ENCODE assay signal across 7 mouse cellular contexts in genomic region chr11:70520178-70520769, GRCm38 (mm10). TPM values are rescaled to one million over a fixed set of nuclear protein-coding genes. Genes with fewer than 3 reads are reported as not detected.
A peak's percentile ranks its signal among the peaks of the same experiment; 100 is the strongest.
DNase-seq lines count a peak whose midpoint lies in the region; ATAC-seq lines count a peak whose summit lies in the region.

No protein-coding gene starts in this region.

- no peak overlapping the region for H3K27ac ChIP-seq in forebrain, embryonic 13.5 days
- H3K27ac ChIP-seq in liver, embryonic 11.5 days (ENCODE audit: low read depth, low read length), result peak overlapping the region; percentile 44
- H3K27ac ChIP-seq in neural tube, embryonic 14.5 days (ENCODE audit: low read depth, low read length), result 0 out of 2 replicates have a peak overlapping the region, but pooled peaks have one; percentile 16

- H3K4me3 ChIP-seq in forebrain, embryonic 13.5 days, result peak overlapping the region; percentile 19
- H3K4me3 ChIP-seq in liver, embryonic 11.5 days (ENCODE audit: low read depth, low read length), result peak overlapping the region; percentile 44
- H3K4me3 ChIP-seq in neural tube, embryonic 14.5 days (ENCODE audit: low read depth, low read length), result peak overlapping the region; percentile 17

- H3K27me3 ChIP-seq in forebrain, embryonic 13.5 days, result peaks cover 15% of the 10 kb centered on the region; the same call in 1 of the 2 replicates
- peaks cover 12% of the 10 kb centered on the region for H3K27me3 ChIP-seq in liver, embryonic 11.5 days (replicated peaks; ENCODE audit: control insufficient read depth, insufficient read depth, low read length)
- H3K27me3 ChIP-seq in neural tube, embryonic 14.5 days (ENCODE audit: control insufficient read depth, insufficient read depth, low read length), result no peaks in the 10 kb centered on the region

- H3K4me2 ChIP-seq in forebrain, embryonic 13.5 days, result peak overlapping the region; percentile 52
- peak overlapping the region; percentile 69 for H3K4me2 ChIP-seq in liver, embryonic 11.5 days
- peak overlapping the region; percentile 40 for H3K4me2 ChIP-seq in neural tube, embryonic 14.5 days (ENCODE audit: low read depth, low read length)

- no peaks in the 10 kb centered on the region for H3K9me3 ChIP-seq in forebrain, embryonic 13.5 days (replicated peaks)
- H3K9me3 ChIP-seq in liver, embryonic 11.5 days (ENCODE audit: control insufficient read depth, low read length), result no peaks in the 10 kb centered on the region
- no peaks in the 10 kb centered on the region for H3K9me3 ChIP-seq in neural tube, embryonic 14.5 days (ENCODE audit: control insufficient read depth, low read length)

- H3K9ac ChIP-seq in forebrain, embryonic 13.5 days, result peak overlapping the region; percentile 55
- peak overlapping the region; percentile 38 for H3K9ac ChIP-seq in liver, embryonic 11.5 days (ENCODE audit: low read depth, low read length)
- H3K9ac ChIP-seq in neural tube, embryonic 14.5 days (replicated peaks; ENCODE audit: low read depth, low read length), result peak overlapping the region; percentile 50

- H3K4me1 ChIP-seq in forebrain, embryonic 13.5 days, result peaks cover 8% of the 10 kb centered on the region; the same call in 1 of the 2 replicates
- peaks cover 23% of the 10 kb centered on the region for H3K4me1 ChIP-seq in liver, embryonic 11.5 days (replicated peaks; ENCODE audit: control insufficient read depth, insufficient read depth, low read length)
- H3K4me1 ChIP-seq in neural tube, embryonic 14.5 days (ENCODE audit: control insufficient read depth, insufficient read depth, low read length), result no peaks in the 10 kb centered on the region

- 16% methylated on average over 39 of the region's 41 CpGs for WGBS in forebrain, embryonic 13.5 days
- 16% methylated on average over 41 of the region's 41 CpGs for WGBS in liver, embryonic 11.5 days
- 14% methylated on average over 41 of the region's 41 CpGs for WGBS in neural tube, embryonic 14.5 days

- ATAC-seq in forebrain, embryonic 13.5 days, result 0 out of 2 replicates have a peak, but pooled peaks have one; percentile 28
- ATAC-seq in liver, embryonic 11.5 days (replicated peaks; ENCODE audit: low FRiP score), result no peak; the same call in 1 of the 2 replicates
- peak; percentile 60; the same call in 1 of the 2 replicates for ATAC-seq in neural tube, embryonic 14.5 days (ENCODE audit: low read depth)
- no peak for ATAC-seq in inflammation-experienced regulatory T-cells, adult 6 months

- H3K36me3 ChIP-seq in forebrain, embryonic 13.5 days (ENCODE audit: poor library complexity, severe bottlenecking), result no peaks in the 10 kb centered on the region
- H3K36me3 ChIP-seq in liver, embryonic 11.5 days (ENCODE audit: control insufficient read depth, insufficient read depth, low read length), result no peaks in the 10 kb centered on the region
- H3K36me3 ChIP-seq in neural tube, embryonic 14.5 days (ENCODE audit: control insufficient read depth, insufficient read depth, low read length), result no peaks in the 10 kb centered on the region

- peak; percentile 27 for DNase-seq in Muller cell, postnatal 12 days (ENCODE audit: inconsistent ontology term)
- DNase-seq in adrenal gland, postnatal 25 days, result peak; percentile 43
- DNase-seq in heart, postnatal 4 days, result peak; percentile 64
- DNase-seq in liver, embryonic 11.5 days (ENCODE audit: low spot score), result peak; percentile 71

RNA-seq across cellular contexts. Expression of gene Gltpd2, which starts 1.3 kb away (rescaled TPM):
- total RNA-seq in adrenal gland, postnatal 25 days (2021), result 1.2 TPM in 1 of 2 replicates, not detected in the other
- polyA plus RNA-seq in forebrain, embryonic 13.5 days (2015; fragmentation: Nextera tagmentation; extraction: Ambion mirVana), result not detected in 2 replicates
- not detected for total RNA-seq in heart, postnatal 4 days (2021)
- polyA plus RNA-seq in liver, embryonic 11.5 days (2014; fragmentation: Nextera tagmentation; extraction: Ambion mirVana), result 20.2 and 20.5 TPM in 2 replicates
- 0.27 TPM in 1 of 2 replicates, not detected in the other for polyA plus RNA-seq in neural tube, embryonic 14.5 days (2014; fragmentation: Nextera tagmentation; extraction: Ambion mirVana)
- not detected for polyA plus RNA-seq in inflammation-experienced regulatory T-cells, adult 6 months (2017; shearing (Covaris generic))

RNA-seq across cellular contexts. Expression of gene Psmb6, which starts 4.9 kb away (rescaled TPM):
- total RNA-seq in adrenal gland, postnatal 25 days (2021), result 254 and 270 TPM in 2 replicates
- 912 and 933 TPM in 2 replicates for polyA plus RNA-seq in forebrain, embryonic 13.5 days (2015; fragmentation: Nextera tagmentation; extraction: Ambion mirVana)
- 100 to 1,000 TPM; 296 TPM for total RNA-seq in heart, postnatal 4 days (2021)
- 619 and 649 TPM in 2 replicates for polyA plus RNA-seq in liver, embryonic 11.5 days (2014; fragmentation: Nextera tagmentation; extraction: Ambion mirVana)
- 743 and 801 TPM in 2 replicates for polyA plus RNA-seq in neural tube, embryonic 14.5 days (2014; fragmentation: Nextera tagmentation; extraction: Ambion mirVana)
- 100 to 1,000 TPM; 376 to 387 (median 385) TPM for polyA plus RNA-seq in inflammation-experienced regulatory T-cells, adult 6 months (2017; shearing (Covaris generic))

RNA-seq across cellular contexts. Expression of gene Vmo1, which starts 5.9 kb away (rescaled TPM):
- total RNA-seq in adrenal gland, postnatal 25 days (2021), result not detected in 2 replicates
- polyA plus RNA-seq in forebrain, embryonic 13.5 days (2015; fragmentation: Nextera tagmentation; extraction: Ambion mirVana), result 0.57 TPM in 1 of 2 replicates, not detected in the other
- under 1 TPM in 1 of 2 experiments, not detected in 1; 0.43 TPM for total RNA-seq in heart, postnatal 4 days (2021)
- 0.39 and 0.80 TPM in 2 replicates for polyA plus RNA-seq in liver, embryonic 11.5 days (2014; fragmentation: Nextera tagmentation; extraction: Ambion mirVana)
- polyA plus RNA-seq in neural tube, embryonic 14.5 days (2014; fragmentation: Nextera tagmentation; extraction: Ambion mirVana), result not detected in 2 replicates
- not detected for polyA plus RNA-seq in inflammation-experienced regulatory T-cells, adult 6 months (2017; shearing (Covaris generic))

RNA-seq across cellular contexts. Expression of gene Gm40193, which starts 12.5 kb away (rescaled TPM):
- total RNA-seq in adrenal gland, postnatal 25 days (2021), result not detected in 2 replicates
- polyA plus RNA-seq in forebrain, embryonic 13.5 days (2015; fragmentation: Nextera tagmentation; extraction: Ambion mirVana), result not detected in 2 replicates
- not detected for total RNA-seq in heart, postnatal 4 days (2021)
- polyA plus RNA-seq in liver, embryonic 11.5 days (2014; fragmentation: Nextera tagmentation; extraction: Ambion mirVana), result not detected in 2 replicates
- not detected in 2 replicates for polyA plus RNA-seq in neural tube, embryonic 14.5 days (2014; fragmentation: Nextera tagmentation; extraction: Ambion mirVana)
- not detected for polyA plus RNA-seq in inflammation-experienced regulatory T-cells, adult 6 months (2017; shearing (Covaris generic))

RNA-seq across cellular contexts. Expression of gene Tm4sf5, which starts 15.2 kb away (rescaled TPM):
- not detected in 2 replicates for total RNA-seq in adrenal gland, postnatal 25 days (2021)
- polyA plus RNA-seq in forebrain, embryonic 13.5 days (2015; fragmentation: Nextera tagmentation; extraction: Ambion mirVana), result 0.17 and 0.30 TPM in 2 replicates
- 1 to 10 TPM; 1.7 to 2.5 TPM for total RNA-seq in heart, postnatal 4 days (2021)
- 5.5 TPM in 2 replicates for polyA plus RNA-seq in liver, embryonic 11.5 days (2014; fragmentation: Nextera tagmentation; extraction: Ambion mirVana)
- polyA plus RNA-seq in neural tube, embryonic 14.5 days (2014; fragmentation: Nextera tagmentation; extraction: Ambion mirVana), result 1.8 and 3.7 TPM in 2 replicates
- polyA plus RNA-seq in inflammation-experienced regulatory T-cells, adult 6 months (2017; shearing (Covaris generic)), result 1 to 10 TPM; 1.6 to 3.2 (median 2.3) TPM

Comparison
In these comparisons a context has a peak if more than half of its experiments do, and no peak if none do; other contexts are left out.
1. ATAC-seq: peak in forebrain, embryonic 13.5 days (single experiment) and neural tube, embryonic 14.5 days (single experiment); none in liver, embryonic 11.5 days (single experiment) and inflammation-experienced regulatory T-cells, adult 6 months (single experiment).
2. RNA of gene Gltpd2, which starts 1.3 kb away (polyA plus RNA-seq): 20.2 to 20.5 TPM in liver, embryonic 11.5 days; 0.27 TPM in neural tube, embryonic 14.5 days, not detected in forebrain, embryonic 13.5 days and not detected in inflammation-experienced regulatory T-cells, adult 6 months; every median in the first group is over 10 times any median in the second.
3. Peak in every context shown above with its lines, with median percentiles within 50 percentile points of each other: DNase-seq, H3K4me2 ChIP-seq, H3K4me3 ChIP-seq and H3K9ac ChIP-seq.